Mouse (Mus musculus) stomach, embryonic 16.5 days (tissue): ENCODE measurements at regions not wholly inside any gene's neighbourhood (a gene's known extent, or its start where the extent isn't known, plus 50 kb on each side); places are given as distances from the start of the nearest gene placed in this dataset.

Source experiments
- ATAC-seq: fragments of 200-750 bp; cut with Nextera tagmentation; 2 replicates; pipeline ENCODE4 v1.8.0; 2017; ENCODE audit warnings: moderate number of reproducible peaks, moderate TSS enrichment; ENCODE audit not compliant: insufficient read depth, low FRiP score
- H3K27ac ChIP-seq: fragments of 300-500 bp; sonication (generic); 2 replicates; pipeline ENCODE4 v1.5.1; 2014; ENCODE audit warnings: low read length
- H3K27me3 ChIP-seq: fragments of 300-500 bp; sonication (generic); 2 replicates; pipeline ENCODE4 v1.6.1; 2014; ENCODE audit warnings: low read length, control low read depth, mixed read lengths; ENCODE audit not compliant: control insufficient read depth, insufficient read depth
- H3K36me3 ChIP-seq: fragments of 300-500 bp; sonication (generic); 2 replicates; pipeline ENCODE4 v1.6.1; 2014; ENCODE audit warnings: low read length; ENCODE audit not compliant: control insufficient read depth, insufficient read depth
- H3K4me1 ChIP-seq: fragments of 300-500 bp; sonication (generic); 2 replicates; pipeline ENCODE4 v1.6.1; 2014; ENCODE audit warnings: low read length, control low read depth, mixed read lengths; ENCODE audit not compliant: control insufficient read depth, insufficient read depth
- H3K4me2 ChIP-seq: fragments of 300-500 bp; sonication (generic); 2 replicates; pipeline ENCODE4 v1.6.1; 2014; ENCODE audit warnings: low read depth, low read length, mixed read lengths
- H3K4me3 ChIP-seq: fragments of 300-500 bp; sonication (generic); replicated peaks from 2 replicates; pipeline ENCODE4 v1.5.1; 2014; ENCODE audit warnings: mild to moderate bottlenecking, low read length
- H3K9ac ChIP-seq: fragments of 300-500 bp; sonication (generic); 2 replicates; pipeline ENCODE4 v1.6.1; 2014; ENCODE audit warnings: low read length
- H3K9me3 ChIP-seq: fragments of 300-500 bp; sonication (generic); replicated peaks from 2 replicates; pipeline ENCODE4 v1.6.1; 2016; ENCODE audit warnings: low read length, control low read depth; ENCODE audit not compliant: control insufficient read depth
- WGBS: fragments of 180-500 bp; shearing (Covaris S2); extraction: QIAGEN DNeasy Blood & Tissue Kit; methylation state at CpG from one replicate; pipeline ENCODE4 v1.1.7; 2014; 5-methylcytosine and 5-hydroxymethylcytosine counted together

DNA sequence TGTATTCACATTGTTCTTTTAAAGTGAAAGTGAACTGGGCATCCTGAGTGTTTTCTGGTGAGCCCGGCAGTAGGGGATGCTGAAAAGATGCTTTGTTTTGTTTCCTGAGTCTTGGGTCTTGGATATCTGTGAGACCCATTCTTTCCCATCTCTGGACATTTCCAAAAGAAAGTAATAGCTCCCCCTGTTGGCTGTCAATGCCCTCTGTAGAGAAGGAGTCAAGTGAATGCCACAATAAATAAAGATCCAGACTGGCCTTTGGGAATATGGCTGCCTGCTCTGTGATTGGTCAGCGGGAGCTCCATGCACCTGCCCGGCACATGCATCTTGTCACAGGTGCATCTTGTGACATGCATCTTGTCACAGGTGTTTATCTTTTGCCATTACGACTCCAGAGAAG is 209.4 kb upstream of the 1700012A03Rik start:
- no peak overlapping the region for H3K9ac ChIP-seq
- no peak overlapping the region for H3K4me3 ChIP-seq
- no peak for ATAC-seq
- no peaks in the 10 kb centered on the region for H3K9me3 ChIP-seq
- no peaks in the 10 kb centered on the region for H3K27me3 ChIP-seq
- H3K4me1 ChIP-seq, result no peaks in the 10 kb centered on the region
- 93% methylated on average over 4 of the region's 4 CpGs for WGBS
- H3K36me3 ChIP-seq, result no peaks in the 10 kb centered on the region
- H3K27ac ChIP-seq, result no peak overlapping the region
- H3K4me2 ChIP-seq, result no peak overlapping the region

DNA sequence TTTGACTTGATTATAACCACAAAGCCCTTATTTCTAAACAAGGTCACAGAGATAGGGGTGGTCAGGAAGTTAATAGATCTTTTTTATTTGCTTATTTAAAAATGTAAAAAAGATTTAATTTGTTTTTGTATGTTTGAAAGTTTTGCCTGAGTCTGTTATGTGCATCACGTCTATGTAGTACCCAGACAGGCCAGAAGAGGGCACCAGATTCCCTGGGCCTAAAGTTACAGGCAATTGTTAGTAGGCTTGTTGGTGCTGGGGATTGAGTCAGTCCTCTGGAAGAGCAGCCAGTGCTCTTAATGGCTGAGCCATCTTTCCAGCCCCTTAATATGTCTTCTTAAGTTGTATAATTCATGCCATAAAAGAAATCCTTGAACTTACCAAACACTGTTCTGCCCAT is 211.5 kb upstream of the 1700012A03Rik start:
- no peak overlapping the region for H3K4me2 ChIP-seq
- no peaks in the 10 kb centered on the region for H3K4me1 ChIP-seq
- 53% methylated on average over 1 of the region's 1 CpGs for WGBS
- H3K36me3 ChIP-seq, result no peaks in the 10 kb centered on the region
- no peaks in the 10 kb centered on the region for H3K9me3 ChIP-seq
- no peak overlapping the region for H3K4me3 ChIP-seq
- no peak overlapping the region for H3K27ac ChIP-seq
- ATAC-seq, result no peak
- no peaks in the 10 kb centered on the region for H3K27me3 ChIP-seq
- no peak overlapping the region for H3K9ac ChIP-seq

DNA sequence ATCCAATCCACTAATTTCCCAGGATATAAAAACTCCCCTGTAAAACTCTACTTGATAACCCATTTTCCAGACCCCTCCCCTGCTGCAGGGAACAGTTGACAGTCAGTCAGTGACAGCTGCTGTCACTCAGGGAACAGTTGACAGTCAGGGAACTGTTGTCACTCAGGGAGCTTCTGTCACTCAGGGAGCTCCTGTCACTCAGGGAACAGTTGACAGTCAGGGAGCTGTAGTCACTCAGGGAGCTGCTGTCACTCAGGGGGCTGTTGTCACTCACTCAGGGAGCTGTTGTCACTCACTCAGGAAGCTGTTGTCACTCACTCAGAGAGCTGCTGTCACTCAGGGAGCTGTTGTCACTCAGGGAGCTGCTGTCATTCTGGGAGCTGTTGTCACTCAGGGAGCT is 214.3 kb upstream of the 1700012A03Rik start:
- no peak overlapping the region for H3K4me2 ChIP-seq
- no peak overlapping the region for H3K9ac ChIP-seq
- no peak for ATAC-seq
- no peaks in the 10 kb centered on the region for H3K27me3 ChIP-seq
- no peaks in the 10 kb centered on the region for H3K36me3 ChIP-seq
- no peak overlapping the region for H3K4me3 ChIP-seq
- no peaks in the 10 kb centered on the region for H3K4me1 ChIP-seq
- no peak overlapping the region for H3K27ac ChIP-seq
- no peaks in the 10 kb centered on the region for H3K9me3 ChIP-seq

DNA sequence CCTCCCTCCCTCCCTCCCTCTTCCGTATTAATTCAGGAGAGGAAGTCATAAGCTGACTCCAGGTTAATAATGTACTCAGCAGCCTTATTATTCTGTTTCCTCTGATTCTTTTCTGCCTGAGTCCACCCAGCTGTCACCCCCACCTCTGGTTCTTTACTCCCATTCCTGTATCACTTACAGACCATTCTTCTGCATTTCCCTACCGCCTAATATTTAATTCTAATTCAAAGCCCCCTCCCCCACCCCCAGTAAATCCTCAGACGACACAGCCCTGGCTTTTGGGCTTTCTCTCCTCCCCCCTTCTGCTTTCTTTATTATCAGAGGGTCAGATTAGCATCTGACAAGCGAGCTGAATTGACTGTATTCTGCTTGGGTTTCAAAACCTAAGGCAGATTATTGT is 215.5 kb upstream of the 1700012A03Rik start:
- ATAC-seq, result no peak
- H3K36me3 ChIP-seq, result no peaks in the 10 kb centered on the region
- no peak overlapping the region for H3K27ac ChIP-seq
- H3K27me3 ChIP-seq, result no peaks in the 10 kb centered on the region
- H3K4me2 ChIP-seq, result no peak overlapping the region
- WGBS, result 12% methylated on average over 3 of the region's 4 CpGs
- no peak overlapping the region for H3K9ac ChIP-seq
- no peaks in the 10 kb centered on the region for H3K4me1 ChIP-seq
- H3K4me3 ChIP-seq, result no peak overlapping the region
- no peaks in the 10 kb centered on the region for H3K9me3 ChIP-seq

DNA sequence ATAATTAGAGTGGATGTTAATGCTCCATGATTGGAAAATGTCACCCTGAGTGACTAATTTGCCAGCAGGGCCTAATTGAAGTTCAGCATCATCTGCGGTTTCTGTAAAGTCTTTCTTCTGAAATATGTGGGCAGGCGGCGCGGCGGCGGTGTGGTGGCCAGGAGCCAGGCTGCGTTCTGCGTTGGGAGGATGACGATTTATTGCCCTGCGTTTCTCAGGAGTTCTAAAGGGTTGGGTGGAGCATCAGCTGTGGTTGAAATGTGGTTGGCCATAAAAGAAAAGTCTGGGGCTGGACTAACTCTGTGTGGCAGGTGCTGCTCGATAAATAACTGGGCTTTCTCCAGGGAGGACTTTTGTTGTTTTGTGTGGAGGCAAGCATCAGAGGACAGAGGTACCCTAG is 219.4 kb upstream of the 1700012A03Rik start:
- H3K9ac ChIP-seq, result no peak overlapping the region
- no peaks in the 10 kb centered on the region for H3K4me1 ChIP-seq
- 62% methylated on average over 11 of the region's 11 CpGs for WGBS
- no peak overlapping the region for H3K27ac ChIP-seq
- no peak overlapping the region for H3K4me3 ChIP-seq
- no peak overlapping the region for H3K4me2 ChIP-seq
- H3K36me3 ChIP-seq, result no peaks in the 10 kb centered on the region
- H3K9me3 ChIP-seq, result no peaks in the 10 kb centered on the region
- H3K27me3 ChIP-seq, result no peaks in the 10 kb centered on the region
- ATAC-seq, result no peak

DNA sequence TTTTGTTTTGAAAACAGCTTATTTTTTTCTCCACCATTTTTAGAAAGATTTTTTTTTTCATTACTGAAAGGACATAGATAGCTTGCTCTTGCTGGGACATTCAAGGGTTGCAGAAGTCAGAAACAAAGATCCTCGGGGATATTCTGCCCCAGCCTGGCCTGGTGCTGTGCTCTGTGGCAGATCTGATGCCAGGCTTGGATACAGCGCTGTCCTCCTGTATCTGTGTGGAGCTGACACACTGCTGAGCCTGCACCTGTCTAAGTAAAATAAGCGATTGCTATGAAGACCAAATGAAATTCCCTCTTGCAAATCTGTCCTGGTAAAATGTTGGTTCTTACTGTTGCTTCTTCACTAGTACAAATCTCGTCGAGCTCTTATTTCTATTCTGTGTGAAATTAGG is 226.4 kb upstream of the 1700012A03Rik start:
- Histone ChIP-seq H3K27me3 (no peaks in the 10 kb centered on the region), H3K9ac (no peak overlapping the region), H3K27ac (no peak overlapping the region), H3K4me1 (no peaks in the 10 kb centered on the region), H3K4me2 (no peak overlapping the region), H3K36me3 (no peaks in the 10 kb centered on the region), H3K9me3 (no peaks in the 10 kb centered on the region), H3K4me3 (no peak overlapping the region)
- 87% methylated on average over 5 of the region's 5 CpGs for WGBS
- no peak for ATAC-seq

DNA sequence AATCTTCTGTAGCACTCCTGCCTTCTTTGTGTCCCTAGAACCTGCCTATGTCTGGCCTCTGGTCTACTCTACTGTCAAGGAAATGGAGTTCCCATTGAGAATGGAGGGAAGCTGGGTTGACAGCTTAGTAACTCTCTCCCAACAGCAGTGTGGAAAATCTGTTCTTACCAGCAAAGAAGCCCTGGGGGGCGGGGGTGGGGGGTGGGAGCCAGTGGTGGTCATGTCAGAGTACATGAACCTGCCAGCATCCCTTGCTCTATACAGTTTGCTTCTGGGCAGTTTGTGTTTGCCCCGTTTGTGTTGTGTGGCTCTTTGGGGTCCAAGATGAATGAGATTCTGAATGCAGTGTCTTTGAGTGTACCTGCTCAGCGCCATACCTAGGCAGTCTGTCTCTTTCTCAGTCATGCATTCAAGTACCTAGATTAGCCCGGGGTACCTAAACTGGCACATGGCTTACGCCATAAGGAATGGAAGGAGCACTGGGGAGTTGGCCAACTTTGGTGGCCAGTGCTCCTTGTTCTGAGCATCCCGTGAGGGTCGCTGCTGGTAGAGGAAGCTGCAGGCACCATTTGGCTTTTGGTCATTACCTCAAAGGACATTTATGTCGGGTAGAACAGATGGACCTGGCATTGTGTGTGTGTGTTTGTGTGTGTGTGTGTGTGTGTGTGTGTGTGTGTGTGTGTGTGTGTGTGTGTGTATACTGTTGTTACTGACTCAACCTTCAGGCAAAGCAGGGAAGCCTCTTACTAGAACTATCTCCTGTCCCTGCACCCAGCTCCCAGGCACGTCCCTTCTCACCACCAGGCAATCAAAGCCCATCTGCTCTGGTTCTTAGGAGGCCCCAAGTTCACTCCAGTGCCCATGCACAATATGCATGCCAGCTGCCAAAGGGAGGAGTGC is 227.6 kb upstream of the 1700012A03Rik start:
- no peaks in the 10 kb centered on the region for H3K9me3 ChIP-seq
- WGBS, result 80% methylated on average over 9 of the region's 9 CpGs

DNA sequence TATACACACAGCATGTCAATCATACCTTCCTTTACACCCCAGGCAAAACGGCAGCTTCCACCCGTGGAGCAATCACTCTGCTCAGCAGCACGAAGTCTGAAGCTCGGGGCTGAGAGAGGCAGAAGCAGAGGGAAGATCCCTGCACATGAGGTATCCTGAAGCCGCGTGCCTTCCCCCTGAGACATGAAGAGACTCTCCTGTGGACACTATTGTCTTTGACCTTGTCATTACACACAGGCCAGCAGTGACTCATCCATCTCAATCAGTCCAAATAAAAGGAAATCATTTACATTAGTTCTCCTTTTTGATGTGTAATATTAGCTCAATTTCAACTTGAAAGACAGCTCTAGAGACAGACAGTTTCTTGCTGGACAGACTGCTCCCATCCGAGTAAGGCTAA is 228.4 kb upstream of the 1700012A03Rik start:
- Histone ChIP-seq H3K27ac (no peak overlapping the region), H3K36me3 (no peaks in the 10 kb centered on the region), H3K4me3 (no peak overlapping the region), H3K27me3 (no peaks in the 10 kb centered on the region), H3K4me2 (no peak overlapping the region), H3K4me1 (no peaks in the 10 kb centered on the region), H3K9ac (no peak overlapping the region), H3K9me3 (no peaks in the 10 kb centered on the region)
- WGBS, result 50% methylated on average over 7 of the region's 7 CpGs
- no peak for ATAC-seq

More for the DNA sequence above, 227.6 kb upstream of the 1700012A03Rik start:
- Histone ChIP-seq H3K27me3 (no peaks in the 10 kb centered on the region), H3K4me1 (no peaks in the 10 kb centered on the region), H3K27ac (no peak overlapping the region), H3K4me2 (no peak overlapping the region), H3K36me3 (no peaks in the 10 kb centered on the region), H3K9ac (no peak overlapping the region), H3K4me3 (no peak overlapping the region)
- ATAC-seq, result no peak

DNA sequence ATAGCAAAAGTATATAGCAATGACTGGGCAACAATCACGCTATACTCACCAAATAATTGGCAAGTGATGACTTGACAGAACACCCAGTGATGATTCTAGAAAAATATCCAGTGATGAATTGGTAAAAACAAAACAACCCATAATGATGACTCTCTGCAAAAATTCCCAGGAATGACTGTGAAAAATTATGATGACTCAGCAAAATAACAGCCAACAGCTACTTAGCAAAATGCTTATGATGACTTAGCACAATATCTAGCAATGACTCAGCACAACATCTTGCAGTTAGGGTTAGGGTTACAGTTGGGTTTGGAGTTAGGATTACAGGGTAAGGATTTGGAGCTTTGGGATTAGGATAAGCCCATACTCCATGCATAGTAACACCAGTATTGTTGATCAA is 232.4 kb upstream of the 1700012A03Rik start:
- WGBS, result 88% methylated on average over 1 of the region's 1 CpGs
- Histone ChIP-seq H3K36me3 (no peaks in the 10 kb centered on the region), H3K27me3 (no peaks in the 10 kb centered on the region), H3K4me1 (no peaks in the 10 kb centered on the region), H3K9me3 (no peaks in the 10 kb centered on the region), H3K4me2 (no peak overlapping the region), H3K4me3 (no peak overlapping the region), H3K9ac (no peak overlapping the region), H3K27ac (no peak overlapping the region)
- no peak for ATAC-seq
